ENCODE assay signal across 8 mouse cellular contexts in genomic region chr15:101176795-101177691, GRCm38 (mm10). TPM values are rescaled to one million over a fixed set of nuclear protein-coding genes. Genes with fewer than 3 reads are reported as not detected.
DNase-seq lines count a peak whose midpoint lies in the region; ATAC-seq and TF ChIP-seq lines count a peak whose summit lies in the region.
"Had no signal": no experiment of that assay in that cellular context is flagged by ENCODE, and none has a peak within 500 bp of the region (broad histone marks: within the 10 kb centered on the region; RNA-seq: fewer than 3 reads in every experiment).

No protein-coding gene starts in this region.

- no peaks in the 10 kb centered on the region for H3K36me3 ChIP-seq in kidney, embryonic 15.5 days
- H3K36me3 ChIP-seq in embryonic facial prominence, embryonic 14.5 days (ENCODE audit: control insufficient read depth, insufficient read depth, low read length) = no peaks in the 10 kb centered on the region
- no peaks in the 10 kb centered on the region for H3K36me3 ChIP-seq in hindbrain, embryonic 16.5 days (ENCODE audit: control insufficient read depth, insufficient read depth, low read length)
- no peaks in the 10 kb centered on the region for H3K36me3 ChIP-seq in midbrain, postnatal 0 days (ENCODE audit: insufficient read depth, low read length)
- no peaks in the 10 kb centered on the region for H3K36me3 ChIP-seq in thymus, adult 2 months (ENCODE audit: control insufficient read depth, insufficient read depth, low read length)

- no peak overlapping the region for H3K4me2 ChIP-seq in kidney, embryonic 15.5 days
- H3K4me2 ChIP-seq in embryonic facial prominence, embryonic 14.5 days (ENCODE audit: low read depth, low read length) = peak overlapping the region; percentile 86; the same call in 1 of the 2 replicates
- peak overlapping the region; percentile 29 for H3K4me2 ChIP-seq in hindbrain, embryonic 16.5 days (ENCODE audit: low read length)
- peak overlapping the region; percentile 88; the same call in 1 of the 2 replicates for H3K4me2 ChIP-seq in midbrain, postnatal 0 days (ENCODE audit: low read depth, low read length, poor library complexity, severe bottlenecking)

- H3K9ac ChIP-seq in kidney, embryonic 15.5 days = no peak overlapping the region
- H3K9ac ChIP-seq in embryonic facial prominence, embryonic 14.5 days (ENCODE audit: low read depth, low read length) = no peak overlapping the region
- no peak overlapping the region for H3K9ac ChIP-seq in hindbrain, embryonic 16.5 days (ENCODE audit: low read depth, low read length)
- no peak overlapping the region for H3K9ac ChIP-seq in midbrain, postnatal 0 days (replicated peaks; ENCODE audit: low read length, poor library complexity, severe bottlenecking)

- peaks cover 68% of the 10 kb centered on the region for H3K4me1 ChIP-seq in kidney, embryonic 15.5 days
- H3K4me1 ChIP-seq in embryonic facial prominence, embryonic 14.5 days (ENCODE audit: control insufficient read depth, insufficient read depth, low read length) = peaks cover 43% of the 10 kb centered on the region
- H3K4me1 ChIP-seq in hindbrain, embryonic 16.5 days (ENCODE audit: control insufficient read depth, insufficient read depth, low read depth, low read length) = peaks cover 36% of the 10 kb centered on the region
- H3K4me1 ChIP-seq in midbrain, postnatal 0 days (ENCODE audit: insufficient read depth, low read length) = peaks cover 3% of the 10 kb centered on the region; the same call in 1 of the 2 replicates
- H3K4me1 ChIP-seq in thymus, adult 2 months (replicated peaks; ENCODE audit: control insufficient read depth, insufficient read depth, low read length) = peaks cover 31% of the 10 kb centered on the region

- no peak for DNase-seq in kidney, postnatal 14 days
- no peak for DNase-seq in embryonic facial prominence, embryonic 14.5 days (ENCODE audit: low spot score)
- no peak for DNase-seq in midbrain, postnatal 0 days (ENCODE audit: low spot score)
- no peak for DNase-seq in thymus, adult 2 months
- no peak for DNase-seq in layer of hippocampus, adult 18-20 months (ENCODE audit: low spot score in 2 of 2)
- DNase-seq: layer of hippocampus, adult 9-11 months had no signal

- H3K9me3 ChIP-seq in kidney, embryonic 15.5 days (replicated peaks) = no peaks in the 10 kb centered on the region
- no peaks in the 10 kb centered on the region for H3K9me3 ChIP-seq in embryonic facial prominence, embryonic 14.5 days (ENCODE audit: control insufficient read depth, low read length)
- H3K9me3 ChIP-seq in hindbrain, embryonic 16.5 days (ENCODE audit: control insufficient read depth, low read length) = no peaks in the 10 kb centered on the region
- no peaks in the 10 kb centered on the region for H3K9me3 ChIP-seq in midbrain, postnatal 0 days (ENCODE audit: low read length)

- ATAC-seq in kidney, embryonic 15.5 days (replicated peaks; ENCODE audit: low FRiP score) = no peak
- no peak for ATAC-seq in embryonic facial prominence, embryonic 14.5 days (ENCODE audit: low read depth)
- ATAC-seq in hindbrain, embryonic 16.5 days = no peak
- ATAC-seq in midbrain, postnatal 0 days (ENCODE audit: low FRiP score) = no peak

- 61% methylated on average over 8 of the region's 8 CpGs for WGBS in kidney, embryonic 15.5 days
- 52% methylated on average over 8 of the region's 8 CpGs for WGBS in embryonic facial prominence, embryonic 14.5 days
- 61% methylated on average over 8 of the region's 8 CpGs for whole genome bisulfite sequencing in hindbrain, embryonic 16.5 days
- 67% methylated on average over 8 of the region's 8 CpGs for WGBS in midbrain, postnatal 0 days
- WGBS in thymus, adult 2 months = 80% methylated on average over 8 of the region's 8 CpGs

- TF ChIP-seq POLR2A in thymus, adult 2 months (IDR thresholded peaks at IDR 0.05; ENCODE audit: control insufficient read depth, extremely low read depth, insufficient read depth, low read length, poor library complexity) = no peak

- peak overlapping the region; percentile 24; the same call in 1 of the 2 replicates for H3K27ac ChIP-seq in kidney, embryonic 15.5 days
- no peak overlapping the region; the same call in 1 of the 2 replicates for H3K27ac ChIP-seq in embryonic facial prominence, embryonic 14.5 days (replicated peaks; ENCODE audit: low read depth, low read length)
- H3K27ac ChIP-seq in hindbrain, embryonic 16.5 days (ENCODE audit: low read depth, low read length) = no peak overlapping the region
- no peak overlapping the region for H3K27ac ChIP-seq in midbrain, postnatal 0 days (ENCODE audit: low read depth, low read length)
- no peak overlapping the region for H3K27ac ChIP-seq in thymus, adult 2 months (ENCODE audit: control insufficient read depth, insufficient read depth, low read length)

- no peak overlapping the region for H3K4me3 ChIP-seq in kidney, embryonic 15.5 days (replicated peaks)
- no peak overlapping the region for H3K4me3 ChIP-seq in embryonic facial prominence, embryonic 14.5 days (ENCODE audit: low read depth, low read length)
- H3K4me3 ChIP-seq in hindbrain, embryonic 16.5 days (ENCODE audit: low read length) = no peak overlapping the region
- no peak overlapping the region for H3K4me3 ChIP-seq in midbrain, postnatal 0 days (ENCODE audit: low read depth, low read length)
- H3K4me3 ChIP-seq in thymus, adult 2 months (ENCODE audit: control insufficient read depth, insufficient read depth, low read length) = no peak overlapping the region

- no peak for TF ChIP-seq CTCF in midbrain, postnatal 0 days (IDR thresholded peaks at IDR 0.05)
- TF ChIP-seq CTCF in thymus, adult 2 months (IDR thresholded peaks at IDR 0.05; ENCODE audit: borderline replicate concordance, control insufficient read depth, extremely low read depth, insufficient read depth, low read length, poor library complexity) = no peak

- H3K27me3 ChIP-seq in kidney, embryonic 15.5 days = no peaks in the 10 kb centered on the region; the same call in 1 of the 2 replicates
- no peaks in the 10 kb centered on the region for H3K27me3 ChIP-seq in embryonic facial prominence, embryonic 14.5 days (replicated peaks; ENCODE audit: control insufficient read depth, insufficient read depth, low read length)
- H3K27me3 ChIP-seq in hindbrain, embryonic 16.5 days (replicated peaks; ENCODE audit: control insufficient read depth, insufficient read depth, low read length) = no peaks in the 10 kb centered on the region
- H3K27me3 ChIP-seq in midbrain, postnatal 0 days (ENCODE audit: insufficient read depth, low read length) = no peaks in the 10 kb centered on the region
- H3K27me3 ChIP-seq in thymus, adult 2 months (ENCODE audit: control insufficient read depth, insufficient read depth, low read length) = no peaks in the 10 kb centered on the region

RNA-seq across cellular contexts. Expression of gene Acvr1b, which starts 3.2 kb away (rescaled TPM):
- polyA plus RNA-seq in kidney, embryonic 15.5 days (2015; fragmentation: Nextera tagmentation; extraction: Ambion mirVana) = 6.2 and 6.4 TPM in 2 replicates
- 10.2 and 10.7 TPM in 2 replicates for polyA plus RNA-seq in embryonic facial prominence, embryonic 14.5 days (2014; fragmentation: Nextera tagmentation; extraction: Ambion mirVana)
- 22.4 and 24.1 TPM in 2 replicates for polyA plus RNA-seq in hindbrain, embryonic 16.5 days (2015; fragmentation: Nextera tagmentation; extraction: Ambion mirVana)
- total RNA-seq in midbrain, postnatal 0 days (2014; rRNA removed) = 77.8 and 86.8 TPM in 2 replicates
- 15.2 and 15.8 TPM in 2 replicates for polyA plus RNA-seq in midbrain, postnatal 0 days (2015; fragmentation: Nextera tagmentation; extraction: Ambion mirVana)
- 34.9 and 35.3 TPM in 2 replicates for polyA plus RNA-seq in thymus, adult 2 months (2012; rRNA removed)
- total RNA-seq in layer of hippocampus, adult 18-20 months (2021) = 10 to 100 TPM; 88.8 to 90.3 TPM

RNA-seq across cellular contexts. Expression of gene Grasp, which starts 46.9 kb away (rescaled TPM):
- 4.7 TPM in 2 replicates for polyA plus RNA-seq in kidney, embryonic 15.5 days (2015; fragmentation: Nextera tagmentation; extraction: Ambion mirVana)
- 6.1 and 7.9 TPM in 2 replicates for polyA plus RNA-seq in embryonic facial prominence, embryonic 14.5 days (2014; fragmentation: Nextera tagmentation; extraction: Ambion mirVana)
- polyA plus RNA-seq in hindbrain, embryonic 16.5 days (2015; fragmentation: Nextera tagmentation; extraction: Ambion mirVana) = 1.1 and 1.7 TPM in 2 replicates
- 6.3 and 7.7 TPM in 2 replicates for total RNA-seq in midbrain, postnatal 0 days (2014; rRNA removed)
- 1.8 and 1.9 TPM in 2 replicates for polyA plus RNA-seq in midbrain, postnatal 0 days (2015; fragmentation: Nextera tagmentation; extraction: Ambion mirVana)
- 10.2 and 15.4 TPM in 2 replicates for polyA plus RNA-seq in thymus, adult 2 months (2012; rRNA removed)
- total RNA-seq in layer of hippocampus, adult 18-20 months (2021) = 10 to 100 TPM; 75.9 to 86.7 TPM

RNA-seq across cellular contexts. Expression of gene Acvrl1, which starts 48.7 kb away (rescaled TPM):
- polyA plus RNA-seq in kidney, embryonic 15.5 days (2015; fragmentation: Nextera tagmentation; extraction: Ambion mirVana) = 17.2 and 18.4 TPM in 2 replicates
- polyA plus RNA-seq in embryonic facial prominence, embryonic 14.5 days (2014; fragmentation: Nextera tagmentation; extraction: Ambion mirVana) = 11.5 and 13.5 TPM in 2 replicates
- 10.2 and 12.7 TPM in 2 replicates for polyA plus RNA-seq in hindbrain, embryonic 16.5 days (2015; fragmentation: Nextera tagmentation; extraction: Ambion mirVana)
- total RNA-seq in midbrain, postnatal 0 days (2014; rRNA removed) = 8.4 and 11.2 TPM in 2 replicates
- 6.1 and 6.7 TPM in 2 replicates for polyA plus RNA-seq in midbrain, postnatal 0 days (2015; fragmentation: Nextera tagmentation; extraction: Ambion mirVana)
- polyA plus RNA-seq in thymus, adult 2 months (2012; rRNA removed) = 27.2 and 34.2 TPM in 2 replicates
- 1 to 10 TPM; 9.7 to 9.9 TPM for total RNA-seq in layer of hippocampus, adult 18-20 months (2021)
